Mouse (Mus musculus): ENCODE measurements around the gene Atxn1.

DNA sequence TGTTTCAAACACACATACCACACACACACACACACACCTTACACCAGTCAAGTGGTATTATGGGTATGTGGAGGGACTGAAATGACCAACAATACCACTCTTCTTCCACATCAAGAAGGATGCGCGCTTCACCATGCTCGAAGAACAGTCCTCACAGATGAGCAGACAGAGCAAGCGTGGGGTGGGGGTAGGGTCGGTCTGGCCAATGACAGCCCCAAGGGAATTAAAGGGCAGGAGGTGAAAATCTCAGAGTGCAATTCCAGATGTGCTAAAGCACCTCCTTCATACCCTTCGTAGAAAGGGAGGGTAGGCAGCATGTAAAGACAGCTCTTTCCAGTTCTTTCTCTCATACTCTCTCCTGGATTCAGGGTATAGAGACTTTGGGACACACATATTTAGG is 238.6 kb downstream of the Atxn1 start:
- TF ChIP-seq POLR2A (IDR thresholded peaks at IDR 0.05; ENCODE audit: insufficient read depth, low read depth, low read length), result no peak
- TF ChIP-seq CTCF (IDR thresholded peaks at IDR 0.05), result no peak

Measured in heart, adult 2 months (tissue).